Mouse (Mus musculus): ENCODE results near the gene Kcnj8.
"Not testable (repeated sequence)": the region's sequence is repeated elsewhere in the genome, so short reads cannot be mapped to it uniquely, and the experiment has no call there.

Gene Kcnj8

GRCm38 (mm10) chr6:142548377-142548776 lies 23.0 kb downstream of the Kcnj8 start:
- no peak for DNase-seq

GRCm38 (mm10) chr6:142545132-142545531 lies 26.3 kb downstream of the Kcnj8 start:
- DNase-seq: no peak

GRCm38 (mm10) chr6:142543648-142544047 lies 27.8 kb downstream of the Kcnj8 start:
- DNase-seq: no peak

- no peak for DNase-seq
Observed at GRCm38 (mm10) chr6:142542800-142543175, 28.6 kb downstream of the Kcnj8 start.

- no peak for DNase-seq
Observed at GRCm38 (mm10) chr6:142542082-142542799, 29.2 kb downstream of the Kcnj8 start.

- no peak for DNase-seq
Observed at GRCm38 (mm10) chr6:142540561-142541160, 30.8 kb downstream of the Kcnj8 start.

GRCm38 (mm10) chr6:142540131-142540530 lies 31.3 kb downstream of the Kcnj8 start:
- DNase-seq: no peak

GRCm38 (mm10) chr6:142538503-142538902 lies 32.9 kb downstream of the Kcnj8 start:
- DNase-seq: no peak

GRCm38 (mm10) chr6:142533412-142533811 lies 38.0 kb downstream of the Kcnj8 start:
- DNase-seq: no peak

GRCm38 (mm10) chr6:142532686-142533085 lies 38.7 kb downstream of the Kcnj8 start:
- DNase-seq: no peak

GRCm38 (mm10) chr6:142532141-142532540 lies 39.3 kb downstream of the Kcnj8 start:
- no peak for DNase-seq

- no peak for DNase-seq
Observed at GRCm38 (mm10) chr6:142530378-142530777, 41.0 kb downstream of the Kcnj8 start.

GRCm38 (mm10) chr6:142529680-142530079 lies 41.7 kb downstream of the Kcnj8 start:
- DNase-seq: no peak

GRCm38 (mm10) chr6:142527931-142528562 lies 43.4 kb downstream of the Kcnj8 start:
- DNase-seq: no peak

GRCm38 (mm10) chr6:142524635-142525308 lies 46.6 kb downstream of the Kcnj8 start:
- DNase-seq: no peak

- no peak for DNase-seq
Observed at GRCm38 (mm10) chr6:142521591-142522110, 49.8 kb downstream of the Kcnj8 start.

GRCm38 (mm10) chr6:142519110-142519509 lies 52.3 kb downstream of the Kcnj8 start:
- no peak for DNase-seq

GRCm38 (mm10) chr6:142515379-142515778 lies 56.0 kb downstream of the Kcnj8 start:
- DNase-seq: not testable (repeated sequence)

GRCm38 (mm10) chr6:142514912-142515311 lies 56.5 kb downstream of the Kcnj8 start:
- no peak for DNase-seq

Measured in cerebellum, adult 11-12 months (tissue).